Mouse (Mus musculus) MEL (cell line): Measurements from ENCODE around the gene Zfp385b. TPM values are rescaled to one million over a fixed set of nuclear protein-coding genes. Genes with fewer than 3 reads are reported as not detected.

Experiments
- DNase-seq: peaks from one replicate; pipeline ENCODE4 v3.0.0; 2011; ENCODE audit warnings: low read depth, low spot score
- H3K27ac ChIP-seq: 2 replicates; pipeline ENCODE4 v1.5.1; 2012; ENCODE audit warnings: low read depth, mild to moderate bottlenecking, control low read depth, low read length, moderate library complexity; ENCODE audit not compliant: control insufficient read depth
- H3K27me3 ChIP-seq, 2 experiments: fragments of 150-350 bp in 1 of 2; sonication (generic) in 1 of 2; 2 replicates each; pipeline ENCODE4 v1.6.1; 2012; ENCODE audit warnings: low read length in 2 of 2, mild to moderate bottlenecking in 2 of 2, improper control_type of control experiment in 1 of 2, moderate library complexity in 1 of 2; ENCODE audit not compliant: insufficient read depth in 2 of 2, control insufficient read depth in 1 of 2
- H3K36me3 ChIP-seq, 2 experiments: 2 replicates each; pipeline ENCODE4 v1.6.1; 2012 to 2014; ENCODE audit warnings: low read length in 2 of 2, improper control_type of control experiment in 1 of 2, inconsistent platforms in 1 of 2, mild to moderate bottlenecking in 1 of 2; ENCODE audit not compliant: insufficient read depth in 2 of 2, control insufficient read depth in 1 of 2
- H3K4me1 ChIP-seq, 2 experiments: fragments of 150-350 bp in 1 of 2; sonication (generic) in 1 of 2; 2 replicates each; pipeline ENCODE4 v1.6.1; 2012; ENCODE audit warnings: low read length in 2 of 2, improper control_type of control experiment in 1 of 2, mild to moderate bottlenecking in 1 of 2; ENCODE audit not compliant: insufficient read depth in 2 of 2, control insufficient read depth in 1 of 2
- H3K4me3 ChIP-seq, 2 experiments: fragments of 150-350 bp in 1 of 2; sonication (generic) in 1 of 2; 2 replicates each; pipeline ENCODE4 v1.5.1; 2012; ENCODE audit warnings: low read depth in 2 of 2, low read length in 2 of 2, mild to moderate bottlenecking in 2 of 2, moderate library complexity in 2 of 2, control low read depth in 1 of 2, improper control_type of control experiment in 1 of 2; ENCODE audit not compliant: control insufficient read depth in 1 of 2, insufficient read depth in 1 of 2
- H3K79me2 ChIP-seq: 2 replicates; pipeline ENCODE4 v1.6.1; 2012; ENCODE audit warnings: mild to moderate bottlenecking, low read length, moderate library complexity; ENCODE audit not compliant: control insufficient read depth, poor library complexity, insufficient read depth
- H3K9ac ChIP-seq: 2 replicates; pipeline ENCODE4 v1.6.1; 2012; ENCODE audit warnings: low read depth, mild to moderate bottlenecking, control low read depth, low read length, moderate library complexity; ENCODE audit not compliant: control insufficient read depth, poor library complexity, severe bottlenecking
- H3K9me3 ChIP-seq: fragments of 150-350 bp; sonication (generic); replicated peaks from 2 replicates; pipeline ENCODE4 v1.6.1; 2012; ENCODE audit warnings: mild to moderate bottlenecking, low read length, improper control_type of control experiment, moderate library complexity; ENCODE audit not compliant: insufficient read depth
- BHLHE40 ChIP-seq: IDR thresholded peaks from 2 replicates; pipeline ENCODE4 v1.6.1; 2012; ENCODE audit warnings: low read depth, mild to moderate bottlenecking, inconsistent platforms, low read length, improper control_type of control experiment, borderline replicate concordance
- E2F4 ChIP-seq: IDR thresholded peaks from 2 replicates; pipeline ENCODE4 v1.6.1; 2011; ENCODE audit warnings: low read depth, low read length, improper control_type of control experiment, borderline replicate concordance
- GABPA ChIP-seq: IDR thresholded peaks from 2 replicates; pipeline ENCODE4 v1.6.1; 2012; ENCODE audit warnings: low read depth, mild to moderate bottlenecking, inconsistent platforms, low read length, improper control_type of control experiment, moderate library complexity
- HCFC1 ChIP-seq: IDR thresholded peaks from 2 replicates; pipeline ENCODE4 v1.6.1; 2012; ENCODE audit warnings: low read depth, mild to moderate bottlenecking, inconsistent platforms, low read length, improper control_type of control experiment, moderate library complexity
- KAT2A ChIP-seq: conservative IDR thresholded peaks from 2 replicates; pipeline ENCODE4 v1.6.1; 2012; ENCODE audit warnings: low read depth, low read length, improper control_type of control experiment, inconsistent platforms
- MAX ChIP-seq: IDR thresholded peaks from 2 replicates; pipeline ENCODE4 v1.6.1; 2011; ENCODE audit warnings: low read length, improper control_type of control experiment
- MXI1 ChIP-seq: IDR thresholded peaks from 2 replicates; pipeline ENCODE4 v1.6.1; 2011; ENCODE audit warnings: mild to moderate bottlenecking, low read depth, low read length, improper control_type of control experiment
- NELFE ChIP-seq: IDR thresholded peaks from 2 replicates; pipeline ENCODE4 v1.6.1; 2011; ENCODE audit warnings: low read depth, low read length, improper control_type of control experiment
- NRF1 ChIP-seq: IDR thresholded peaks from 2 replicates; pipeline ENCODE4 v1.6.1; 2014; ENCODE audit warnings: low read depth, mild to moderate bottlenecking, inconsistent platforms, low read length, improper control_type of control experiment, moderate library complexity; ENCODE audit not compliant: poor library complexity, insufficient read depth, severe bottlenecking
- POLR2A ChIP-seq, 2 experiments: IDR thresholded peaks; 2 replicates each; pipeline ENCODE4 v1.6.1; 2011 to 2012; ENCODE audit warnings: low read length in 2 of 2, mild to moderate bottlenecking in 2 of 2, control low read depth in 1 of 2, improper control_type of control experiment in 1 of 2, low read depth in 1 of 2, moderate library complexity in 1 of 2; ENCODE audit not compliant: control insufficient read depth in 1 of 2, insufficient read depth in 1 of 2, poor library complexity in 1 of 2
- POLR2AphosphoS5 ChIP-seq: IDR thresholded peaks from 2 replicates; pipeline ENCODE4 v1.6.1; 2012; ENCODE audit warnings: low read depth, borderline replicate concordance, mild to moderate bottlenecking, inconsistent platforms, low read length, moderate library complexity, mixed read lengths
- RAD21 ChIP-seq: IDR thresholded peaks from 2 replicates; pipeline ENCODE4 v1.6.1; 2011; ENCODE audit warnings: mild to moderate bottlenecking, low read depth, low read length, improper control_type of control experiment
- RCOR1 ChIP-seq: IDR thresholded peaks from 2 replicates; pipeline ENCODE4 v1.6.1; 2012; ENCODE audit warnings: low read depth, mild to moderate bottlenecking, inconsistent platforms, low read length, improper control_type of control experiment
- SIN3A ChIP-seq: IDR thresholded peaks from 2 replicates; pipeline ENCODE4 v1.6.1; 2012; ENCODE audit warnings: low read length, improper control_type of control experiment, inconsistent platforms
- SMC3 ChIP-seq: IDR thresholded peaks from 2 replicates; pipeline ENCODE4 v1.6.1; 2011; ENCODE audit warnings: low read depth, low read length, improper control_type of control experiment
- TBP ChIP-seq: IDR thresholded peaks from 2 replicates; pipeline ENCODE4 v1.8.0; 2011; ENCODE audit warnings: low read depth, low read length, improper control_type of control experiment
- TCF12 ChIP-seq: IDR thresholded peaks from 2 replicates; pipeline ENCODE4 v1.6.1; 2014; ENCODE audit warnings: low read depth, mild to moderate bottlenecking, inconsistent platforms, low read length, improper control_type of control experiment, moderate library complexity
- ZC3H11A ChIP-seq: IDR thresholded peaks from 2 replicates; pipeline ENCODE4 v1.6.1; 2012; ENCODE audit warnings: low read depth, mild to moderate bottlenecking, inconsistent platforms, low read length, improper control_type of control experiment
- ZMIZ1 ChIP-seq: IDR thresholded peaks from 2 replicates; pipeline ENCODE4 v1.6.1; 2012; ENCODE audit warnings: low read depth, mild to moderate bottlenecking, inconsistent platforms, low read length, improper control_type of control experiment, moderate library complexity
- ZNF384 ChIP-seq: IDR thresholded peaks from 2 replicates; pipeline ENCODE4 v1.6.1; 2012; ENCODE audit warnings: low read depth, mild to moderate bottlenecking, inconsistent platforms, low read length, improper control_type of control experiment
- polyA plus RNA-seq, 2 experiments: library from polyadenylated mRNA; stranded (reverse) in 1 of 2; unstranded in 1 of 2; fragments of >175 nt in 1 of 2; fragments of >200 nt in 1 of 2; gene quantifications; 2 replicates each; pipeline versions ENCODE4 v1.2.1 to v1.2.4; 2012; ENCODE audit warnings: low replicate concordance in 2 of 2, low read depth in 1 of 2; ENCODE audit not compliant: insufficient read length in 2 of 2, insufficient read depth in 1 of 2, missing spikeins in 1 of 2
- total RNA-seq: library from RNA; depleted of rRNA; stranded (reverse); fragments of 300-350 nt; gene quantifications from 2 replicates; pipeline ENCODE4 v1.2.3, GENCODE M21; 2012; rRNA removed

The Zfp385b gene
- total and polyA plus RNA-seq, 3 experiments = not detected

DNA sequence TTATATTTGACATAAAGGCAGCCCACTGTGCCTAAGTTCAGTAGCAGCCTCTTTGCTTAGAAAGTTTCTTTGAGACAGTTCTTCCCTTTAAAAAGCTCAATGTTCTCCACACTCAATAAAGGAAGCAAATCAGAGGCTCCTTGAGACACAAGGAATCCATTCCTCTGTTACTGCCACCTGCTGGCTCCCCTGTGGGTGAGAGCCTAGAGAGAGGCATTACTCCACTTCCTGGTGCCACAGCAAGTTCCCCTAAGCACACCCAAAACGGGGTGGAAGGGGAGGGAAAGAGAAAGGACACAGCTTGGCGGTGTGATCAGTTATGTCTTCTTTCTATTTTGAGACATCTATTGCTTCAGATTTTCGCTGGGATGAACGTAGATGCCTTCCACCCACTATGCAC is 450.3 kb downstream of the Zfp385b start:
- H3K9ac ChIP-seq = no peak overlapping the region
- no peaks in the 10 kb centered on the region for H3K9me3 ChIP-seq
- TF ChIP-seq E2F4 (no peak), ZMIZ1 (no peak), KAT2A (no peak), SMC3 (no peak), MXI1 (no peak), ZNF384 (no peak), HCFC1 (no peak), NRF1 (no peak), TBP (no peak), NELFE (no peak), BHLHE40 (no peak), POLR2AphosphoS5 (no peak), TCF12 (no peak), GABPA (no peak), MAX (no peak), RCOR1 (no peak), SIN3A (no peak), ZC3H11A (no peak), POLR2A (IDR thresholded peaks at IDR 0.05; ENCODE audit: control insufficient read depth in 1 of 2, insufficient read depth in 1 of 2, low read depth in 1 of 2, low read length in 2 of 2, poor library complexity in 1 of 2) (no peak), RAD21 (no peak)
- no peak overlapping the region for H3K4me3 ChIP-seq
- no peaks in the 10 kb centered on the region for H3K27me3 ChIP-seq
- H3K27ac ChIP-seq = no peak overlapping the region
- H3K79me2 ChIP-seq = no peaks in the 10 kb centered on the region
- H3K36me3 ChIP-seq = no peaks in the 10 kb centered on the region
- DNase-seq = no peak
- no peaks in the 10 kb centered on the region for H3K4me1 ChIP-seq

Other genes with a start within 250 kb of the Zfp385b start
- gene Cwc22, start 126.7 kb upstream of the Zfp385b start, total RNA-seq = 53.4 and 54.0 TPM in 2 replicates
- gene Cwc22, start 126.7 kb upstream of the Zfp385b start, polyA plus RNA-seq = 10 to 100 TPM in 1 of 2 experiments, not detected in 1; 72.7 TPM